Mouse (Mus musculus): Measurements from ENCODE around the gene Pard3.

DNA sequence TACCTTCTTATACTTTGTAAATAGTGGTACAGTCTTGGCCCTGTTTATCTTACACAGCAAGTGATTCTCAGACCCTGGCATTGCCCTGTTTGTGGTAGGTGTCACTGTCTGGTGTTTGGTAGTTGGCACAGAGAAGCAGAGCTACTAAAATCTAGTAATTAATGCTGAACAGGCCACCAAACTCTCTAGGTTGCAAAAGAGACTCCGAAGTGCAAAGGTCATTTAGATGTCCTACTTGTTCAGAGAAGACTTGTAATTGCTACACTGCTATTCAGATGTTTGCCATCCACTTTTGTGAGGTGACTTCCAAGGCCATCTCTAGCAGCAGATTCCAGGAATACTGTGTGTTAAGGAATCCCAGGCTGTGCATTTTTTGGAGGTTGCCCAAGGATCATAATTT, 383.7 kb downstream of the Pard3 start:
- TF ChIP-seq POLR2A (IDR thresholded peaks at IDR 0.05; ENCODE audit: borderline replicate concordance, extremely low read depth, insufficient read depth, insufficient read length, poor library complexity, severe bottlenecking) (no peak), CTCF (IDR thresholded peaks at IDR 0.05; ENCODE audit: borderline replicate concordance, extremely low read depth, insufficient read depth, insufficient read length) (no peak)
